Mouse (Mus musculus): ENCODE results near the gene Dnm1.

- TF ChIP-seq CTCF (conservative IDR thresholded peaks at IDR 0.05; ENCODE audit: low read length) (peak; percentile 47), POU5F1 (IDR thresholded peaks at IDR 0.05; ENCODE audit: borderline replicate concordance, low read length) (no peak), NANOG (IDR thresholded peaks at IDR 0.05; ENCODE audit: borderline replicate concordance, low read length) (no peak)
These were observed 8.3 kb upstream of the Dnm1 start for GRCm38 (mm10) chr2:32361437-32361836.
